Mouse (Mus musculus): ENCODE measurements around the gene Ttbk1.
A peak's percentile ranks its signal among the peaks of the same experiment; 100 is the strongest.

Ttbk1 gene

GRCm38 (mm10) chr17:46476601-46477000, 10.9 kb downstream of the Ttbk1 start:
- no peak for DNase-seq (ENCODE audit: low spot score)

GRCm38 (mm10) chr17:46467830-46468229, 19.6 kb downstream of the Ttbk1 start:
- no peak for DNase-seq (ENCODE audit: low spot score)

GRCm38 (mm10) chr17:46462226-46462625, 25.2 kb downstream of the Ttbk1 start:
- no peak for DNase-seq (ENCODE audit: low spot score)

- peak; percentile 38 for DNase-seq (ENCODE audit: low spot score)
These were observed 26.1 kb downstream of the Ttbk1 start for GRCm38 (mm10) chr17:46461347-46461746.

- DNase-seq (ENCODE audit: low spot score): no peak
These were observed 26.8 kb downstream of the Ttbk1 start for GRCm38 (mm10) chr17:46460673-46461072.

GRCm38 (mm10) chr17:46458439-46458838, 29.0 kb downstream of the Ttbk1 start:
- DNase-seq (ENCODE audit: low spot score): no peak

GRCm38 (mm10) chr17:46457791-46458190, 29.7 kb downstream of the Ttbk1 start:
- DNase-seq (ENCODE audit: low spot score): peak; percentile 55

- peak; percentile 36 for DNase-seq (ENCODE audit: low spot score)
These were observed 32.3 kb downstream of the Ttbk1 start for GRCm38 (mm10) chr17:46455110-46455691.

- DNase-seq (ENCODE audit: low spot score): no peak
These were observed 32.9 kb downstream of the Ttbk1 start for GRCm38 (mm10) chr17:46454539-46454938.

GRCm38 (mm10) chr17:46453970-46454411, 33.5 kb downstream of the Ttbk1 start:
- no peak for DNase-seq (ENCODE audit: low spot score)

- DNase-seq (ENCODE audit: low spot score): no peak
These were observed 34.0 kb downstream of the Ttbk1 start for GRCm38 (mm10) chr17:46453302-46453948.

GRCm38 (mm10) chr17:46452683-46453082, 34.8 kb downstream of the Ttbk1 start:
- DNase-seq (ENCODE audit: low spot score): no peak

- no peak for DNase-seq (ENCODE audit: low spot score)
These were observed 41.2 kb downstream of the Ttbk1 start for GRCm38 (mm10) chr17:46446264-46446663.

- DNase-seq (ENCODE audit: low spot score): no peak
These were observed 42.5 kb downstream of the Ttbk1 start for GRCm38 (mm10) chr17:46444839-46445579.

- no peak for DNase-seq (ENCODE audit: low spot score)
These were observed 48.3 kb downstream of the Ttbk1 start for GRCm38 (mm10) chr17:46439176-46439575.

GRCm38 (mm10) chr17:46438298-46438873, 49.1 kb downstream of the Ttbk1 start, which contains the start of gene Slc22a7:
Gene Slc22a7, minus strand, starts transcription at chr17:46438457.
- no peak for DNase-seq (ENCODE audit: low spot score)

- DNase-seq (ENCODE audit: low spot score): peak; percentile 74
These were observed 50.7 kb downstream of the Ttbk1 start for GRCm38 (mm10) chr17:46436672-46437366.

- peak; percentile 80 for DNase-seq (ENCODE audit: low spot score)
These were observed 53.8 kb downstream of the Ttbk1 start for GRCm38 (mm10) chr17:46433627-46434026.

GRCm38 (mm10) chr17:46428761-46429414, 58.6 kb downstream of the Ttbk1 start, which contains the start of gene Crip3:
Gene Crip3, plus strand, starts transcription at chr17:46428926.
- DNase-seq (ENCODE audit: low spot score): no peak

GRCm38 (mm10) chr17:46426496-46426895, 61.0 kb downstream of the Ttbk1 start:
- no peak for DNase-seq (ENCODE audit: low spot score)

- DNase-seq (ENCODE audit: low spot score): no peak
These were observed 67.8 kb downstream of the Ttbk1 start for GRCm38 (mm10) chr17:46419717-46420116.

Data from embryo, embryonic 10 days (tissue).